Mouse (Mus musculus) limb, embryonic 15.5 days (tissue): ENCODE measurements around the gene Cdx2. TPM values are rescaled to one million over a fixed set of nuclear protein-coding genes. Genes with fewer than 3 reads are reported as not detected.

Source experiments
- ATAC-seq: fragments of 200-750 bp; cut with Nextera tagmentation; 2 replicates; pipeline ENCODE4 v1.8.0; 2017; ENCODE audit warnings: low read depth, moderate TSS enrichment; ENCODE audit not compliant: insufficient number of reproducible peaks, low FRiP score, low TSS enrichment
- H3K27ac ChIP-seq: fragments of 300-500 bp; sonication (generic); 2 replicates; pipeline ENCODE4 v1.5.1; 2015; ENCODE audit warnings: moderate library complexity, mild to moderate bottlenecking, inconsistent platforms
- H3K27me3 ChIP-seq: fragments of 300-500 bp; sonication (generic); 2 replicates; pipeline ENCODE4 v1.6.1; 2015; ENCODE audit warnings: inconsistent platforms
- H3K36me3 ChIP-seq: fragments of 300-500 bp; sonication (generic); 2 replicates; pipeline ENCODE4 v1.6.1; 2015; ENCODE audit warnings: inconsistent platforms
- H3K4me1 ChIP-seq: fragments of 300-500 bp; sonication (generic); 2 replicates; pipeline ENCODE4 v1.6.1; 2015; ENCODE audit warnings: inconsistent platforms
- H3K4me2 ChIP-seq: fragments of 300-500 bp; sonication (generic); 2 replicates; pipeline ENCODE4 v1.6.1; 2015; ENCODE audit warnings: mild to moderate bottlenecking, inconsistent platforms
- H3K4me3 ChIP-seq: fragments of 300-500 bp; sonication (generic); 2 replicates; pipeline ENCODE4 v1.5.1; 2015; ENCODE audit warnings: mild to moderate bottlenecking, inconsistent platforms
- H3K9ac ChIP-seq: fragments of 300-500 bp; sonication (generic); 2 replicates; pipeline ENCODE4 v1.6.1; 2015; ENCODE audit warnings: inconsistent platforms
- H3K9me3 ChIP-seq: fragments of 300-500 bp; sonication (generic); 2 replicates; pipeline ENCODE4 v1.6.1; 2016; ENCODE audit warnings: inconsistent platforms
- WGBS: fragments of 180-500 bp; shearing (Covaris S2); methylation state at CpG from one replicate; pipeline ENCODE4 v1.1.7; 2015; 5-methylcytosine and 5-hydroxymethylcytosine counted together
- polyA plus RNA-seq: library from polyadenylated mRNA; unstranded; fragments of >200 nt; fragmentation: Nextera tagmentation; extraction: Ambion mirVana; gene quantifications from 2 replicates; pipeline ENCODE4 v1.2.1, GENCODE M21; 2015

The Cdx2 gene
- not detected in 2 replicates for polyA plus RNA-seq

DNA sequence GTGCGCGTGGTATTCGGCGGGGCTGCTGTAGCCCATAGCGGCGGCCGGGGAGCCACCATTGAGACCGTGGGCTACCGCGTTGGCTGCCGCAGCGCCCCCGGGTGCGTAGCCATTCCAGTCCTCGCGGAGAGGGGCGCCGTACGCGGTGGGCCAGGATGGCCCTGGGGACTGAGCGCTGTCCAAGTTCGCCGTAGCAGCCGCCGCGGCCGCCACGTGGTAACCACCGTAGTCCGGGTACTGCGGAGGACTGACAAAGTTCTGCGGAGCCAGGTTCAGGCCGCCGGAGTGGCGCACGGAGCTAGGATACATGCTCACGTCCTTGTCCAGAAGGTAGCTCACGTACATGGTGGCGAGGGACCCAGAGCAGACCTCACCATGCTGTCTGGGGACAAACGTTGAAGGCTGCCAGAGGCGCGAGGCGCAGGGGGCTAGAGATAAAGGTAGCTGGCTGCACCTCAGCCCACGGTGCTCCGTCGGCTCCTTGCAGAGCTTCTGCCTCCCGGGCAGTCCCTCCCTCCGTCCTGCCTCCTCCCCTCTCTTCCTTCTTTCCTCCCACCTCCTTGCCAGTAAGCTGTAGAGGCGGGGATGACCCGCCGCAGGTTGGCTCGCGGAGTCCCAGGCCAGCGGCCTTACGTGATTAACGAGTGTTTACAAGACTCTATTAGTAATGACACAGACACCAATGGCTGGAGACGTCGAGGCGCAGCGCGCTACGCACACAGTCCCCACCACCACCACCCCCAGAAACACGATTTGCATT is at the start of gene Cdx2:
Cdx2 (minus strand) TSS at position 633 of the 760 bp plus-strand sequence.
- ATAC-seq: no peak

GRCm38 (mm10) chr5:147356260-147357055 is 49.4 kb upstream of the Cdx2 start:
- no peak for ATAC-seq
- no peaks in the 10 kb centered on the region for H3K27me3 ChIP-seq
- H3K4me1 ChIP-seq: no peaks in the 10 kb centered on the region
- H3K27ac ChIP-seq: no peak overlapping the region
- H3K36me3 ChIP-seq: no peaks in the 10 kb centered on the region
- H3K4me3 ChIP-seq: no peak overlapping the region
- H3K4me2 ChIP-seq: no peak overlapping the region
- no peak overlapping the region for H3K9ac ChIP-seq
- WGBS: 88% methylated on average over 13 of the region's 13 CpGs
- no peaks in the 10 kb centered on the region for H3K9me3 ChIP-seq

More for the DNA sequence above, at the start of gene Cdx2:
- no peak within 1 kb of the TSS for H3K9ac ChIP-seq
- peaks cover 100% of the 10 kb centered on the region for H3K27me3 ChIP-seq
- peak within 1 kb of the TSS; percentile 24 for H3K4me3 ChIP-seq
- H3K4me1 ChIP-seq: peaks cover 33% of the 10 kb centered on the region
- H3K27ac ChIP-seq: no peak within 1 kb of the TSS
- peak within 1 kb of the TSS; percentile 37 for H3K4me2 ChIP-seq
- H3K36me3 ChIP-seq: no peaks in the 10 kb centered on the region
- under 1% methylated on average over 63 of the region's 63 CpGs for WGBS
- no peaks in the 10 kb centered on the region for H3K9me3 ChIP-seq

DNA sequence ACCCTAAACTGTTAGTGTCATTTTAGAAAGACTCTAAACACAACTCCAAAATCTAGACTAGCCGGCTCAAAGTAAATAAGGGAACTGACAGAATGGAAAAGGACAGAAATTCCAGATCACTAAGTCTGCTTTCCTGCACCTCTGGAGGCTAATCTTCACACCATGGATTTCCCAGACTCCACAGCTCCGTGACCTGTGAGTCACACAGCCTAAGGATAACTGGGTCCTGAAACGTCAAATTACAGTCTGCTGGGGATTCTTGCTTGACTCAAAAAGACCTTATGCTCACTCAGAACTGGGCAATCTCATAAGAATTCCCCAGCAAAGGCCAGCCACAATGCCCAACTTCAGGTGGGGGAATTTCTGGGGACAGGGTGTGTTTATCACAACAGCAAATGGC is 48.7 kb upstream of the Cdx2 start:
- no peaks in the 10 kb centered on the region for H3K4me1 ChIP-seq

DNA sequence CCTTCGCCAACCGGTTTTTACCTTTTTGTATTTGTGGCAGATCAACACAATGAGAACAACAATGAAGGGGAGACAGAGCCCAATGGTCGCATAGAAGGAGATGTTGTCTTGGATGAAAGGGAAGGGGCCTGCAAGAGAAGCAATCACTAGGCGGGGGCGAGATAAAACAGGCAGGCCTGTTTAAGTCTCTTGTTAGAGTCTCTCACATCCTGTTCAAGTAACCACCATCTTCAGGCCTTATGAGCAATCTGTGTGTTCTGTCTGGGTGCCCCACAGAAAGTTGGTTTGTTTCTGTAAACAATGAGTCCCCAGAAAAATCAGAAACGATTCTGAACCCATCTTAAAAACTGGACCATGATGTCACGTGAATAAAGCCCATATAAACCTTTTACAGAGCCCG is 47.9 kb upstream of the Cdx2 start:
- H3K9ac ChIP-seq: no peak overlapping the region
- no peaks in the 10 kb centered on the region for H3K9me3 ChIP-seq
- H3K4me1 ChIP-seq: no peaks in the 10 kb centered on the region
- 72% methylated on average over 8 of the region's 8 CpGs for WGBS
- no peaks in the 10 kb centered on the region for H3K27me3 ChIP-seq
- ATAC-seq: no peak
- no peaks in the 10 kb centered on the region for H3K36me3 ChIP-seq
- no peak overlapping the region for H3K27ac ChIP-seq
- no peak overlapping the region for H3K4me2 ChIP-seq
- no peak overlapping the region for H3K4me3 ChIP-seq

More for the DNA sequence above, 48.7 kb upstream of the Cdx2 start:
- H3K36me3 ChIP-seq: no peaks in the 10 kb centered on the region
- no peak for ATAC-seq
- no peak overlapping the region for H3K4me2 ChIP-seq
- H3K27me3 ChIP-seq: no peaks in the 10 kb centered on the region
- H3K9me3 ChIP-seq: no peaks in the 10 kb centered on the region
- no peak overlapping the region for H3K4me3 ChIP-seq
- 64% methylated on average over 3 of the region's 3 CpGs for WGBS
- no peak overlapping the region for H3K9ac ChIP-seq
- H3K27ac ChIP-seq: no peak overlapping the region

DNA sequence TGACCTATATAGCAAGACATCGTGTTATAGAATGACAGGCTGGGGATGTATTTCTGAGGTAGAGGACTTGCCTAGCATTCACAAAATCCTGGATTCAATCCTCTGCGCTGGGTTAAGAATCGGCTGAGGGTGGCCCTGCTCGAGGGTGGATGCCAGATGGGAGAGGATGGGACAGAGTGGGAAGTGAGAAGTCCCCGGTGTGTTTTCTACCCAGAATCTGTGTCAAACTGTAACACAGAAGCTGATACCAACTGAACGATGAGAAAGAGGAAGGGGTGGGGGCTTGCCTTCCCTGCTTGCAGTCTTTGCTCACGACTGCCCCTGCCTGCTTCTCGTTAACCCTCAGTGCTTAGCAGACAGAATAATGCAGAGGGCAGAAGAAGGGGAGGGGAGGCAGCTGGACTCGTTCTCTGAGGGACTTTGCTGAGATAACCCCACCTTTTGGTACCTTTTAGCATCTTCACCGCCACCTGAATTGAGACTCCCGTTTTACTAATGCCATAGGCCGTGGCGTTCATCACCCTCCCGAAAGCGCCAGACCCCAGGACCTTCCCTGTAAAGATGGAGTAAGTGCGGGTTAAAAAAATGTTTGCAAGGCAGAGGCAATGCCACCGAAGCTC is 47.2 kb upstream of the Cdx2 start:
- ATAC-seq: no peak
- H3K9me3 ChIP-seq: no peaks in the 10 kb centered on the region
- 54% methylated on average over 17 of the region's 17 CpGs for WGBS

GRCm38 (mm10) chr5:147351931-147352330 is 44.9 kb upstream of the Cdx2 start:
- H3K27me3 ChIP-seq: no peaks in the 10 kb centered on the region
- H3K4me3 ChIP-seq: no peak overlapping the region
- H3K9me3 ChIP-seq: no peaks in the 10 kb centered on the region
- H3K4me1 ChIP-seq: no peaks in the 10 kb centered on the region
- ATAC-seq: no peak
- 90% methylated on average over 8 of the region's 8 CpGs for WGBS
- H3K27ac ChIP-seq: no peak overlapping the region
- no peak overlapping the region for H3K9ac ChIP-seq
- H3K4me2 ChIP-seq: no peak overlapping the region
- H3K36me3 ChIP-seq: no peaks in the 10 kb centered on the region

More for the DNA sequence above, 47.2 kb upstream of the Cdx2 start:
- Histone ChIP-seq H3K4me2 (no peak overlapping the region), H3K4me1 (no peaks in the 10 kb centered on the region), H3K9ac (no peak overlapping the region), H3K4me3 (no peak overlapping the region), H3K27ac (no peak overlapping the region), H3K27me3 (no peaks in the 10 kb centered on the region), H3K36me3 (no peaks in the 10 kb centered on the region)

GRCm38 (mm10) chr5:147345981-147346380 is 38.9 kb upstream of the Cdx2 start:
- H3K4me1 ChIP-seq: no peaks in the 10 kb centered on the region
- no peak overlapping the region for H3K4me2 ChIP-seq
- H3K9me3 ChIP-seq: no peaks in the 10 kb centered on the region
- WGBS: 77% methylated on average over 1 of the region's 1 CpGs
- H3K27me3 ChIP-seq: no peaks in the 10 kb centered on the region
- no peak overlapping the region for H3K9ac ChIP-seq
- H3K36me3 ChIP-seq: no peaks in the 10 kb centered on the region
- no peak overlapping the region for H3K4me3 ChIP-seq
- no peak for ATAC-seq
- H3K27ac ChIP-seq: no peak overlapping the region

GRCm38 (mm10) chr5:147343904-147344303 is 36.8 kb upstream of the Cdx2 start:
- no peaks in the 10 kb centered on the region for H3K27me3 ChIP-seq
- 84% methylated on average over 10 of the region's 10 CpGs for WGBS
- H3K27ac ChIP-seq: no peak overlapping the region
- no peak for ATAC-seq
- no peaks in the 10 kb centered on the region for H3K4me1 ChIP-seq
- no peak overlapping the region for H3K9ac ChIP-seq
- H3K9me3 ChIP-seq: no peaks in the 10 kb centered on the region
- no peak overlapping the region for H3K4me3 ChIP-seq
- no peaks in the 10 kb centered on the region for H3K36me3 ChIP-seq
- H3K4me2 ChIP-seq: no peak overlapping the region

- Histone ChIP-seq H3K36me3 (no peaks in the 10 kb centered on the region), H3K4me2 (no peak overlapping the region), H3K27ac (no peak overlapping the region), H3K4me3 (no peak overlapping the region), H3K9me3 (no peaks in the 10 kb centered on the region), H3K27me3 (no peaks in the 10 kb centered on the region), H3K9ac (no peak overlapping the region), H3K4me1 (no peaks in the 10 kb centered on the region)
- ATAC-seq: no peak
- 87% methylated on average over 6 of the region's 6 CpGs for WGBS
Measured at GRCm38 (mm10) chr5:147342901-147343300, 35.8 kb upstream of the Cdx2 start.

DNA sequence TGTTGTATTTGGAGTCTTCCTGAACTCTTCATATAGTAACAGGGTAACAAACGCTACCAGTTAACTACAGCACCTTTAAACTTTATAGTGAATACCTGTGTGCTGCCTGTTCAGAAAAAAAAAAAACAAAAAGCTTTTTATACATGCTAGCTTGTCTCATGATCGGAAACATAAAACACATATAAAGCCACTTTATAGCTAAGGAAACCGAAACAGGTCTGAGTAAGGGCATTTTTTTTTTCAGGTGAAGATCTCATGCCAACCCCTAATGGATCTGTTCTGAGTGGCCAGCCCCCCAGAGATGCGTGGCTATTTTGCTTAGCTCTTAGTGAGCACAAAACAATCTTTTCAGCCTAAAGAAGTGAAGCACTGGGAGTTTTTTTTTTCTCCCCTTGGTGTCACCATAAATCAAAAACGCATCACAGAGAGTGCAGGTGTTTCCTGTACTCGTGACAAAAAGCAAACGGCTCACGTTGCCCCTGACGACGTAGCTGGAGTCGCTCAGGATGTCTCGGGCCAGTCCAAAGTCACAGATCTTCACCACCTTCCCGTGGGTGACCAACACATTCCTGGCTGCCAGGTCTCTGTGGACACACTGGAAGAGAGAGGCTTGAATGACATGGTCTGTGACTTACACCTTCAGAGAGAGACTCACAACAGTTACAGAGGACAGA is 33.8 kb upstream of the Cdx2 start:
- Histone ChIP-seq H3K4me3 (no peak overlapping the region), H3K27ac (no peak overlapping the region), H3K9me3 (no peaks in the 10 kb centered on the region), H3K36me3 (no peaks in the 10 kb centered on the region), H3K4me1 (no peaks in the 10 kb centered on the region), H3K9ac (no peak overlapping the region), H3K4me2 (no peak overlapping the region), H3K27me3 (no peaks in the 10 kb centered on the region)
- no peak for ATAC-seq
- WGBS: 25% methylated on average over 13 of the region's 13 CpGs

- H3K27me3 ChIP-seq: no peaks in the 10 kb centered on the region
- WGBS: 81% methylated on average over 11 of the region's 11 CpGs
- no peak for ATAC-seq
Measured at GRCm38 (mm10) chr5:147339560-147339959, 32.5 kb upstream of the Cdx2 start.

More at GRCm38 (mm10) chr5:147339560-147339959, 32.5 kb upstream of the Cdx2 start:
- Histone ChIP-seq H3K9me3 (no peaks in the 10 kb centered on the region), H3K4me2 (no peak overlapping the region), H3K4me3 (no peak overlapping the region), H3K36me3 (no peaks in the 10 kb centered on the region), H3K27ac (no peak overlapping the region), H3K9ac (no peak overlapping the region), H3K4me1 (no peaks in the 10 kb centered on the region)
